In genomic region chr6:137759681-137760080, GRCm38 (mm10) we compare ENCODE assay signal across 11 mouse cellular contexts. TPM values are rescaled to one million over a fixed set of nuclear protein-coding genes. Genes with fewer than 3 reads are reported as not detected.
DNase-seq lines count a peak whose midpoint lies in the region; ATAC-seq and TF ChIP-seq lines count a peak whose summit lies in the region.
"Had no signal": no experiment of that assay in that cellular context is flagged by ENCODE, and none has a peak within 500 bp of the region (broad histone marks: within the 10 kb centered on the region; RNA-seq: fewer than 3 reads in every experiment).

No protein-coding gene starts in this region.

- H3K27me3 ChIP-seq in heart, embryonic 13.5 days (replicated peaks) = no peaks in the 10 kb centered on the region
- no peaks in the 10 kb centered on the region for H3K27me3 ChIP-seq in neural tube, embryonic 11.5 days (ENCODE audit: control insufficient read depth, insufficient read depth, low read length)
- no peaks in the 10 kb centered on the region for H3K27me3 ChIP-seq in neural tube, embryonic 15.5 days (replicated peaks)
- no peaks in the 10 kb centered on the region for H3K27me3 ChIP-seq in limb, embryonic 12.5 days
- H3K27me3 ChIP-seq: CH12.LX had no signal

- no peak for TF ChIP-seq CTCF in gastrocnemius, adult 2 months (IDR thresholded peaks at IDR 0.05)

- no peak overlapping the region for H3K4me3 ChIP-seq in heart, embryonic 13.5 days
- no peak overlapping the region for H3K4me3 ChIP-seq in neural tube, embryonic 11.5 days (ENCODE audit: low read depth, low read length)
- no peak overlapping the region for H3K4me3 ChIP-seq in neural tube, embryonic 15.5 days (replicated peaks)
- H3K4me3 ChIP-seq in limb, embryonic 12.5 days (replicated peaks) = no peak overlapping the region
- H3K4me3 ChIP-seq in gastrocnemius, adult 2 months = no peak overlapping the region
- H3K4me3 ChIP-seq: myocyte had no signal

- intact Hi-C loops in gastrocnemius, adult 2 months (cut with DNase I) = no loop called here

- H3K9me3 ChIP-seq in heart, embryonic 13.5 days = no peaks in the 10 kb centered on the region
- H3K9me3 ChIP-seq in neural tube, embryonic 11.5 days (ENCODE audit: control insufficient read depth, low read length) = no peaks in the 10 kb centered on the region
- no peaks in the 10 kb centered on the region for H3K9me3 ChIP-seq in neural tube, embryonic 15.5 days (replicated peaks)
- H3K9me3 ChIP-seq in limb, embryonic 12.5 days = no peaks in the 10 kb centered on the region

- peaks cover 31% of the 10 kb centered on the region for H3K4me1 ChIP-seq in heart, embryonic 13.5 days
- H3K4me1 ChIP-seq in neural tube, embryonic 11.5 days (ENCODE audit: control insufficient read depth, insufficient read depth, low read length) = peaks cover 3% of the 10 kb centered on the region; the same call in 1 of the 2 replicates
- H3K4me1 ChIP-seq in neural tube, embryonic 15.5 days = no peaks in the 10 kb centered on the region; the same call in 1 of the 2 replicates
- H3K4me1 ChIP-seq in limb, embryonic 12.5 days (replicated peaks) = peaks cover 15% of the 10 kb centered on the region

- no peak; the same call in 1 of the 2 replicates for ATAC-seq in heart, embryonic 13.5 days (ENCODE audit: extremely low read depth, insufficient number of reproducible peaks, low FRiP score, low TSS enrichment)
- ATAC-seq in neural tube, embryonic 11.5 days (ENCODE audit: insufficient read depth, low FRiP score, low TSS enrichment) = 0 out of 2 replicates have a peak, but pooled peaks have one; percentile 11
- ATAC-seq in neural tube, embryonic 15.5 days (ENCODE audit: low FRiP score) = no peak
- ATAC-seq in limb, embryonic 12.5 days (ENCODE audit: insufficient number of reproducible peaks, insufficient read depth, low FRiP score, low TSS enrichment, low read depth) = peak; percentile 22; the same call in 1 of the 2 replicates
- ATAC-seq in monocyte, adult 5-6 weeks (replicated peaks; ENCODE audit: insufficient number of reproducible peaks, low FRiP score, low TSS enrichment, poor library complexity, severe bottlenecking) = no peak
- ATAC-seq in megakaryocyte, adult 5-6 weeks (ENCODE audit: poor library complexity, severe bottlenecking) = no peak

- H3K9ac ChIP-seq in heart, embryonic 13.5 days = no peak overlapping the region
- no peak overlapping the region for H3K9ac ChIP-seq in neural tube, embryonic 11.5 days (ENCODE audit: low read length)
- H3K9ac ChIP-seq in neural tube, embryonic 15.5 days (replicated peaks) = no peak overlapping the region
- H3K9ac ChIP-seq in limb, embryonic 12.5 days (replicated peaks) = no peak overlapping the region

- H3K4me2 ChIP-seq in heart, embryonic 13.5 days = peak overlapping the region; percentile 20; the same call in 1 of the 2 replicates
- H3K4me2 ChIP-seq in neural tube, embryonic 11.5 days (ENCODE audit: low read depth) = no peak overlapping the region
- no peak overlapping the region for H3K4me2 ChIP-seq in neural tube, embryonic 15.5 days
- no peak overlapping the region for H3K4me2 ChIP-seq in limb, embryonic 12.5 days

- peak overlapping the region; percentile 40; the same call in 1 of the 2 replicates for H3K27ac ChIP-seq in heart, embryonic 13.5 days (replicated peaks)
- no peak overlapping the region for H3K27ac ChIP-seq in neural tube, embryonic 11.5 days (ENCODE audit: low read depth, low read length)
- no peak overlapping the region for H3K27ac ChIP-seq in neural tube, embryonic 15.5 days (replicated peaks)
- no peak overlapping the region for H3K27ac ChIP-seq in limb, embryonic 12.5 days
- H3K27ac ChIP-seq in gastrocnemius, adult 2 months = no peak overlapping the region

- DNase-seq in heart, adult 9 months (ENCODE audit: low spot score in 2 of 2) = no peak
- no peak for DNase-seq in neural tube, embryonic 11.5 days (ENCODE audit: low spot score)
- no peak for DNase-seq in gastrocnemius, adult 2 months
- DNase-seq: gastrocnemius, postnatal 14 days had no signal

- 34% methylated on average over 8 of the region's 8 CpGs for WGBS in heart, embryonic 13.5 days
- WGBS in neural tube, embryonic 11.5 days = 30% methylated on average over 8 of the region's 8 CpGs
- 51% methylated on average over 8 of the region's 8 CpGs for WGBS in neural tube, embryonic 15.5 days
- 19% methylated on average over 8 of the region's 8 CpGs for WGBS in limb, embryonic 12.5 days

- H3K36me3 ChIP-seq in heart, embryonic 13.5 days = no peaks in the 10 kb centered on the region
- no peaks in the 10 kb centered on the region for H3K36me3 ChIP-seq in neural tube, embryonic 11.5 days (ENCODE audit: control insufficient read depth, insufficient read depth, low read length)
- H3K36me3 ChIP-seq in neural tube, embryonic 15.5 days = no peaks in the 10 kb centered on the region
- H3K36me3 ChIP-seq in limb, embryonic 12.5 days = no peaks in the 10 kb centered on the region

RNA-seq across cellular contexts. Expression of gene Dera, which starts 5.3 kb away (rescaled TPM):
- 47.7 and 53.8 TPM in 2 replicates for polyA plus RNA-seq in heart, embryonic 13.5 days (2015; fragmentation: Nextera tagmentation; extraction: Ambion mirVana)
- 51.7 and 51.8 TPM in 2 replicates for polyA plus RNA-seq in neural tube, embryonic 11.5 days (2014; fragmentation: Nextera tagmentation; extraction: Ambion mirVana)
- polyA plus RNA-seq in neural tube, embryonic 15.5 days (2015; fragmentation: Nextera tagmentation; extraction: Ambion mirVana) = 12.0 and 23.4 TPM in 2 replicates
- polyA plus RNA-seq in limb, embryonic 12.5 days (2016; fragmentation: Nextera tagmentation; extraction: Ambion mirVana) = 63.0 and 64.4 TPM in 2 replicates
- total RNA-seq in monocyte, adult 5-6 weeks (2017) = 28.7 to 54.5 TPM (median 37.0 TPM) in 3 replicates
- 1 to 10 TPM; 6.3 to 9.5 TPM for total RNA-seq in gastrocnemius, adult 2 months (2021)
- 43.3 and 45.3 TPM in 2 replicates for total RNA-seq in megakaryocyte, adult 5-6 weeks (2015)
- total RNA-seq in megakaryocyte, adult 5-6 weeks (2017) = 50.6 and 53.0 TPM in 2 replicates

RNA-seq across cellular contexts. Expression of gene Strap, which starts 24.8 kb away (rescaled TPM):
- polyA plus RNA-seq in heart, embryonic 13.5 days (2015; fragmentation: Nextera tagmentation; extraction: Ambion mirVana) = 114 and 124 TPM in 2 replicates
- 246 and 248 TPM in 2 replicates for polyA plus RNA-seq in neural tube, embryonic 11.5 days (2014; fragmentation: Nextera tagmentation; extraction: Ambion mirVana)
- polyA plus RNA-seq in neural tube, embryonic 15.5 days (2015; fragmentation: Nextera tagmentation; extraction: Ambion mirVana) = 155 and 158 TPM in 2 replicates
- polyA plus RNA-seq in limb, embryonic 12.5 days (2016; fragmentation: Nextera tagmentation; extraction: Ambion mirVana) = 204 and 205 TPM in 2 replicates
- 83.6 to 127 TPM (median 84.4 TPM) in 3 replicates for total RNA-seq in monocyte, adult 5-6 weeks (2017)
- 10 to 100 TPM; 84.5 to 87.6 TPM for total RNA-seq in gastrocnemius, adult 2 months (2021)
- total RNA-seq in megakaryocyte, adult 5-6 weeks (2015) = 105 and 110 TPM in 2 replicates
- total RNA-seq in megakaryocyte, adult 5-6 weeks (2017) = 90.4 and 90.8 TPM in 2 replicates

Comparison
In these comparisons a context has a peak if more than half of its experiments do, and no peak if none do; other contexts are left out.
1. ATAC-seq: peak in neural tube, embryonic 11.5 days (single experiment) and limb, embryonic 12.5 days (single experiment); none in heart, embryonic 13.5 days (single experiment), neural tube, embryonic 15.5 days (single experiment), monocyte, adult 5-6 weeks (single experiment) and megakaryocyte, adult 5-6 weeks (single experiment).